Mouse (Mus musculus): Measurements from ENCODE around the gene Csnk1g1.

GRCm38 (mm10) chr9:66069583-66069982, 160.9 kb downstream of the Csnk1g1 start, which contains the start of gene Snx22:
- no peak for TF ChIP-seq POLR2A (IDR thresholded peaks at IDR 0.05; ENCODE audit: extremely low read depth, insufficient read depth, low read length)
- TF ChIP-seq CTCF (IDR thresholded peaks at IDR 0.05; ENCODE audit: extremely low read depth, insufficient read depth, low read length) = no peak
